Mouse (Mus musculus) liver, adult (tissue): ENCODE results near the gene Hipk3.

Source experiments
- GATA4 ChIP-seq: IDR thresholded peaks from 2 replicates; pipeline ENCODE4 v1.6.1; 2014; ENCODE audit warnings: mild to moderate bottlenecking, low read length; ENCODE audit not compliant: insufficient replicate concordance

Hipk3 gene

DNA sequence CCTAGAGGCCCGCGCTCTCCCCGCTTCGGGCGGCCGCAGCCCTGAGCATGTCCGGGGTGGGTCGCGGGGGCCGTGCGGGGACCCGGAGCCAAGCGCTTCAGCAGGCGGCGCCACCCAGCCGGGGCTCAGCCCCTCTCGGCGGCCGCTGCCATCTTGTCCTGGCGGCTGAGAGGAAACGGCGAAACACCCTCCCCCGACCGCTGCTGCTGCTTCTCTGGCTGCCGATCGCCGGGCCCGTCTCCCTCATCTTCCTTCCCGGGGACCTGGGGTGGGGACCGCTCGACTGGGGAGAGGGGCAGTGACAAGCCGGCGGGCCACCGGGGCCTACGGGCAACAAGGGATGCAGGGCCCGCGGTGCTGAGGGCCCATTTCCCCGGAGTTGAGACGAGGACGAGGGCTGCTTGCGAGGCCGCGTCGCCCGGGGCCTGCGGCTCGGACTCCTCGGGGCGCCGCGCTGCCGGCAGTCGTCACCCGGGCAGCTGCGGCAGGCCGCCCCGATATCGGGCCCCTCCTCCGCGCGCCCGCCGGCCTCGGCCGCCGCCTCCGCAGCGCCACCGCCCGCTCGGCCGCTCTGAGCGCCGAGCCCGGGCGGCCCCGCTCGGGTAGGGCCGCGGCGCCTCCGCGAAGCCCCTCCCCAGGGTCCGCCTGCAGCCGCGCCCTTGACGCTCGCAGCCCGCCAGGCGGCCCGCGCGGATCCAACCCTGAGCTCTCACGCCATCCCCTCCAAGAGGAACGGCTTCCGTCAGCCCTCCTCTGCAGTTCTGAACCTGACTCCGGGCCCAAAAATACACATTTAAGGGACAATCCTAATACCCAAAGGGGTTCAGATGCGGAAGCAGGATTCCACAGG lies at the start of gene Hipk3:
Gene Hipk3, minus strand, starts transcription at position 496 of the 850 bp plus-strand sequence.
- TF ChIP-seq GATA4: no peak

GRCm38 (mm10) chr2:104540286-104540685 lies 46.0 kb upstream of the Hipk3 start:
- TF ChIP-seq GATA4: no peak

DNA sequence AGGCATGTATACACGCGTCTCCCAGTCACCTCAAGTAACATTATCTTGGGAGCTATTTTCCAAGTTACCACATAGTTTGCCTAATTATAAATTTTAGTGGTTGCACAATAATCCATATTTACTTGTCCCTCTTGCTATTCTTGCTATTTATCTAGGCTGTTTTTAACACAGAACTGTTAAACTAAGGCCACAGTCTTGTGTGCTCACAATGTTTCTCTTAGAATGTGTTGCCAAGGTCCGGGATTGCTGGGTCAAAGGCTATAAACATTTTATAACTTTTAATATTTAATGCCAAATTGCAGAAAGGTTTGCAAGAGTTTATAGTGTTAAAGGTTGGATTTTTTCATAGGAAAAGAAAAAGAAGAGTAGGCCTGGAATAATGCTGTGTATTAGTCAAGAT lies 40.5 kb upstream of the Hipk3 start:
- no peak for TF ChIP-seq GATA4

DNA sequence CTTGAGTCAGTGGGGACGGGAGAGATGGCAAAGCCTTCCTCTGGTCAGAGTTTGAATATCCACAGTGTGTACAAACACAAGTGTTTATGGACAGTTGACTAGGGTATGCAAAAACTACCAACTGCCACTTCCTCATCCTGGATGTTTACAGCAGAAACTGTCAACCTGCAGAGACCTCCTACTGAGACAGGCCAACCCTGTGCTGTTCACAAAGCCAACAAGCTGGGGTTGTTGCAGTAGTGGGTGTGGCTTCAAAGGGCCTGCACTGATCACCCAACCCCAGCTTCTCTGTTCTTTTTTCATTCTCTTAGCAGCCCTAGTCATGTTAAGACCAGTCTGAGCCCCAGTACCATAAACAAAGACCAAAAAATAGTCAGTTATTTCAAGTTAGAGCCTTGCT lies 38.3 kb upstream of the Hipk3 start:
- TF ChIP-seq GATA4: no peak

- TF ChIP-seq GATA4: no peak
These were observed 32.3 kb upstream of the Hipk3 start for GRCm38 (mm10) chr2:104526559-104526958.

- peak; percentile 88 for TF ChIP-seq GATA4
These were observed 31.3 kb upstream of the Hipk3 start for GRCm38 (mm10) chr2:104525506-104525905.

DNA sequence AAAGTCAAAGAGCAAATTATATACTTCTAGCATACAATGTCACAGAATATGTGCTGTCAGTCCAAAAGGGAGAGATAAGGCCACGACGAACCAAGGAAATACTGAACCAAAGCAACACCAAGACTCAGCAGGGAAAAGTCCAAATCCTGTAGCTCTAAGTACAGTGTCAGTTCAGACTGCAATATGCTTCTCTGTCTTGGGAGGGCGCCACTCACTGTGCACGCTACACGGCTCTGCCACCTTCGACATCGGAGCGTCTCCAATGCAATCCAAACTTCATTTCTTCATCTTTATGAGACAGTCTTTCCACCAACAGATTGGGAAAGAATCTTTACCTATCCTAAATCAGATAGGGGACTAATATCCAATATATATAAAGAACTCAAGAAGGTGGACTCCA lies 17.4 kb upstream of the Hipk3 start:
- no peak for TF ChIP-seq GATA4

GRCm38 (mm10) chr2:104502388-104502787 lies 8.1 kb upstream of the Hipk3 start:
- TF ChIP-seq GATA4: no peak

GRCm38 (mm10) chr2:104501091-104501490 lies 6.8 kb upstream of the Hipk3 start:
- TF ChIP-seq GATA4: no peak

GRCm38 (mm10) chr2:104497771-104498170 lies 3.5 kb upstream of the Hipk3 start:
- TF ChIP-seq GATA4: no peak

DNA sequence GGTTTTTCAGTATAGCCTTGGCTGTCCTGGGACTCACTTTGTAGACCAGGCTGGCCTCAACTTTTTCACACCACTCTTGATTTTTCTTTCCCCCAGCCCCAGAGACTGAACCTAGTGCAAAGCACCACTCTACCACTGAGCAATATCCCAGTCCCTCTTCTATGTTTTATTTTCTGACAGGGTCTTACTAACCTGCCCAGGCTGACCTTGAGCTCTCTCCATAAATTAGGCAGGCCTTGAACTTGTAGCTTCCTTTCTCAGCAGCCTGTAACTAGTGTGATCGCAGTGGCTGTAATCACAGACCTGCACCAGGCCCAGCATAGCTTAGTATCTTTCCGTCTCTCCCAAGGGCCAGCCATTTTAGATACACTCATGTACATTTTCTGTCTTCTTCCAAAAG lies 3.0 kb upstream of the Hipk3 start:
- no peak for TF ChIP-seq GATA4

GRCm38 (mm10) chr2:104496206-104496605 lies 2.0 kb upstream of the Hipk3 start:
- TF ChIP-seq GATA4: no peak

DNA sequence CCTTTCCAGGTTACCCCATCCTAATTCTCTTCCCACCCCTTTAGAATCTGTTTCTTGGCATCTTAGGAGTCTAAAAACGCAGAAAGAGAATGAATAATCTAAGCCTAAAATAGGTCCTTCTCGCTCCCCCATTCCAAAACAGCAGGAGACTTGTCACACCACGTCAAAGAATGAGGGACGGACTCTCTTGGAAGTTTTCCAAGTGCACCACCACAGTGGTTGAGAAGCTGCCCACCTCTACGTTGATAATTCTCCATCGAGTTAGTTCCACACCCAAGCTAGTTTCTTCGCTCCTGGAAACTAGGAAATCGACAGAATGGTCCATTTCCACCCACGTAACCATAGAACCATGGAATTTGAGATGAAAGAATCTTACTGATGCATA lies 547 bp upstream of the Hipk3 start:
- no peak for TF ChIP-seq GATA4

DNA sequence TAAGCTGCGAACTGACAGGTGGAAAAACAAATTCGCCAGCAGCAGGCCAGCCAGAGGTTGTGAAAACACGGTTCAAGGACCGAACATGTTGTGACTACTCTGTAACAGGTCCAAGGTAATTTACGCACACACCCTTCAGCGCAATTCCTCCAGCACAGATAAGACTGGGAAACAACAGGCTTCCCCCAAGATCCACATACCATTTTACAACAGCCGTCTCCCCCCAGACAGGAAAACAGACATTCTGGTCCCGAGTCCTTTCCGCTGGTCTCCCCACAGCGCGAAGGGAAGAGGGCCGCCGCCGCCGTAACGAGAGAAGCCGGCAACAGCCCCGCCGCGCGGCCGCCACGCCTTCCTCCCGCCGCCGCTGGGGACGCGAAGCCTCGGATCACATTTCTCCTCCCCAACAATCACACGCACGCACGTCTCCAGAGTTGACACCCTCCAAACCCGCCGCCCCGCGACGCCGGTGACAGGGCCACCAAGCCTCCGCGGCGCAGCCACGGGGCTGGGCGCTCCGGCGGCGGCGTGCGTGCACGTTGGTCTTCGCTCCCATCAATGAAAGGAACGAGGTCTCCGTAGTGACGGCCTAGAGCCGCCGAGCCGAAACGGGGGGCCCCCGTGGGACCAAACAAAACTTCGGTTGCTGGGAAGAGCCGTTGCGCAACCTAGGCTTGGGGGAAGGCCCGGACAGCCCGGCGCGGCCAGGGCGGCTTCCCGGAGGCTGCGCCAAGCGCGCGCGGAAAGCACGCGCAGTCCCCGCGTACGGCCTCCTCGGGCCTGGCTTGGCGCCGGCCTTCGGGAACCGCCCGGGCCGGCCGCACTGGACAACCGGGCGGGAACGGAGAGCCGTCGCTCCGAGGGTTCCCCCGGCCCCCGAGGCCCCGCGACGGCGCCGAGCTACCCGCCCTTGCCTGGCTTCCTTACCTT lies 960 bp downstream of the Hipk3 start:
- TF ChIP-seq GATA4: peak; percentile 89

- TF ChIP-seq GATA4: no peak
These were observed 2.9 kb downstream of the Hipk3 start for GRCm38 (mm10) chr2:104491221-104491795.

DNA sequence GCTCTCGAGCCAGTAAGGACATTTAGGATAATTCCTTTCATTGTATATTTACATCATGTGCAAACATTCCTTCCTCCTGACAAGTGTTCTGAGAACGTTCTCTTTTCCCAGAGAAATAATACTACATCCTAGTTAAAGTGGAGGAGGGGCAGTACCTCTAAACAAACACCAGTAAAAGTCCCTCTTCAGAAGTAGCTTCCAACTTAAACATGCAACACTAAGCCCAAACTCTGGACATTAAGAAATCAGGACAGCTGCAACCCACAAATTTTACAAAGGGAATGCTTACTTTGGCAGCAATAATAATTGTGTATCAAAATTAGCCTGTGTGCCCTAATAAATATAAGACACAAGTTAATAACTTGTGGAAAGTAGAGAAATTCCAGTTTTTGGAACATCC lies 3.5 kb downstream of the Hipk3 start:
- TF ChIP-seq GATA4: no peak
